Mouse (Mus musculus) limb, embryonic 10.5 days (tissue): ENCODE results near the gene Pcp4l1. TPM values are rescaled to one million over a fixed set of nuclear protein-coding genes. Genes with fewer than 3 reads are reported as not detected.
"Not testable (repeated sequence)": the region's sequence is repeated elsewhere in the genome, so short reads cannot be mapped to it uniquely, and the experiment has no call there.

Source experiments
- DNase-seq: peaks from one replicate; pipeline ENCODE4 v3.0.0-alpha.2; 2017; ENCODE audit warnings: low spot score
- H3K27ac ChIP-seq: fragments of 300-500 bp; sonication (generic); 2 replicates; pipeline ENCODE4 v1.5.1; 2016; ENCODE audit warnings: mild to moderate bottlenecking
- H3K27me3 ChIP-seq: fragments of 300-500 bp; sonication (generic); 2 replicates; pipeline ENCODE4 v1.6.1; 2016; ENCODE audit warnings: low read depth, mild to moderate bottlenecking; ENCODE audit not compliant: poor library complexity, severe bottlenecking
- H3K36me3 ChIP-seq: fragments of 300-500 bp; sonication (generic); 2 replicates; pipeline ENCODE4 v1.6.1; 2016; ENCODE audit warnings: mild to moderate bottlenecking, moderate library complexity
- H3K4me1 ChIP-seq: fragments of 300-500 bp; sonication (generic); 2 replicates; pipeline ENCODE4 v1.6.1; 2016
- H3K4me3 ChIP-seq: fragments of 300-500 bp; sonication (generic); 2 replicates; pipeline ENCODE4 v1.5.1; 2016; ENCODE audit warnings: mild to moderate bottlenecking, moderate library complexity
- H3K9me3 ChIP-seq: fragments of 300-500 bp; sonication (generic); replicated peaks from 2 replicates; pipeline ENCODE4 v1.6.1; 2016; ENCODE audit warnings: mild to moderate bottlenecking
- WGBS: fragments of 180-500 bp; shearing (Covaris S2); methylation state at CpG from one replicate; pipeline ENCODE4 v1.1.7; 2016; 5-methylcytosine and 5-hydroxymethylcytosine counted together
- polyA plus RNA-seq: library from polyadenylated mRNA; unstranded; fragments of >200 nt; fragmentation: Nextera tagmentation; extraction: Ambion mirVana; gene quantifications from 2 replicates; pipeline ENCODE4 v1.2.1, GENCODE M21; 2016

Pcp4l1 gene
- polyA plus RNA-seq = 1.7 and 1.9 TPM in 2 replicates

DNA sequence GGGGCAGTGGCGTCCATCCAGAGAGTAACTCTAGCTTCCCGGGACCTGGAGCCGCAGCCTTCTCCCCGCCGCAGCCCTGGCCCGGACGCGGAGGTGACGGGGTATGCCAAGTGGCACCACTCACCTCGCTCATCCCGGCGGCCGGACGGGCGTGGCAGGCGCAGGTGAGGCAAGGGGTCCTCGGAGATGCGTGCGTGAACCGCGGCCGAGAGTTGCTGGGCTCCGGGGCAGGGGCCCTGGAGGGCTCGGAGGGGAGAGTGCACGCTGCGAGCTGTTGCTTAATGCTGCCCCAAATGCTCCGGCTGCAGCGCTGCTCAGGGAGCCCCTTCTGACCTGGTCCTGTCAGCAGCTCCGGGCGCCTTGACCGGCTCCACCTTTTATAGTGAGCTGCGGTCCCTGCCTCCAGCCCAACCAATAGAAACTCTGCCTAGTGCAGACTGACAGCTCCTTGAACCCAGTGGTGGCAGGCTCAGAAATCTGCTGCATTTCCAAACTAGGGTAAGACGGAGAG, at the start of gene Pcp4l1:
Pcp4l1 (minus strand) TSS at position 382 of the 511 bp plus-strand sequence.
- H3K27ac ChIP-seq = peak within 1 kb of the TSS; percentile 28; the same call in 1 of the 2 replicates
- H3K27me3 ChIP-seq = peaks cover 83% of the 10 kb centered on the region
- WGBS = under 1% methylated on average over 33 of the region's 33 CpGs
- H3K9me3 ChIP-seq = no peaks in the 10 kb centered on the region
- DNase-seq = peak; percentile 72
- H3K36me3 ChIP-seq = no peaks in the 10 kb centered on the region
- peaks cover 35% of the 10 kb centered on the region for H3K4me1 ChIP-seq
- H3K4me3 ChIP-seq = peak within 1 kb of the TSS; percentile 65

DNA sequence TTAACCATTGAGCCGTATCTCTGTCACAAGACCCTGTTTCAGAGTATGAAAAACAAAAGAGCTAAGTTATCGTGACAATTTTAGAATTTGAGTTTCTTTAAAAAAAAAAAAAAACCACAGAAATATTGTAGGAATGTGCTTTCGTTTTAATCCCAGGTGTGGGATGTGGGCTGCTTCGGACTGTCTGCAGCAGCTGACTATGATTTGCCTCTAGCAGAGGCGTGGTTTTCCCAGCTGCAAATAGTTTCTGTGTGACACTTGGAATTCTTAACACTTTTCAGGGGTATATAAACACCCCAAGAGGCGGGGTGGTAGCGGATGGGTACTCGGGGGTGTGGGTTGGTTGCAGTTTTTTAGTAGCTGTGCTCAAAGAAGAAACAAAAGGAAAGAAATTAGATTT, 49.3 kb upstream of the Pcp4l1 start:
- no peaks in the 10 kb centered on the region for H3K9me3 ChIP-seq
- peaks cover 52% of the 10 kb centered on the region for H3K36me3 ChIP-seq
- no peak overlapping the region for H3K27ac ChIP-seq
- H3K4me3 ChIP-seq = no peak overlapping the region; the same call in 1 of the 2 replicates
- H3K4me1 ChIP-seq = peaks cover 42% of the 10 kb centered on the region
- H3K27me3 ChIP-seq = no peaks in the 10 kb centered on the region
- WGBS = 93% methylated on average over 8 of the region's 8 CpGs
- no peak for DNase-seq

DNA sequence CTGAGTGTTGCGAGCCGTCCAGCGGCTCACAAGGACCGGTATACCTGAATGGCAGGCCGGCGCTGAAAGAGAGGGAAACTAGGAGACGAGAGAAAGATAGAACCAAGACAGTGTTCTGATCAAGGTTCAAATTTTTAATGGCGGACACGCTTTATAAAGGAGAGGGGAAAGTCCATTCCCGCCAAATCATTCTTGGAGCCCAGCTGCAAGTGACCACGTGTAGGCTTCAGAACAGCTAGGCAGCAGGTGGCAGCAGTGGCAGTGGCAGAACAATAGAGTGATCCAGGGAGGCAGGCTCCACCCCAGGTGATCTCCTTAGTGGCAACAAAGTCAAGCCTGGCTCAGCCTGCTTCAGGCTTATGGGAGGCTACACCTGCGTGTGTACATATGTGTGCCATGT, 45.9 kb upstream of the Pcp4l1 start:
- not testable (repeated sequence) for DNase-seq, H3K27ac ChIP-seq, H3K9me3 ChIP-seq, H3K27me3 ChIP-seq, H3K4me3 ChIP-seq
- H3K36me3 ChIP-seq = peaks cover 86% of the 10 kb centered on the region
- 90% methylated on average over 12 of the region's 12 CpGs for WGBS
- H3K4me1 ChIP-seq = peaks cover 10% of the 10 kb centered on the region

DNA sequence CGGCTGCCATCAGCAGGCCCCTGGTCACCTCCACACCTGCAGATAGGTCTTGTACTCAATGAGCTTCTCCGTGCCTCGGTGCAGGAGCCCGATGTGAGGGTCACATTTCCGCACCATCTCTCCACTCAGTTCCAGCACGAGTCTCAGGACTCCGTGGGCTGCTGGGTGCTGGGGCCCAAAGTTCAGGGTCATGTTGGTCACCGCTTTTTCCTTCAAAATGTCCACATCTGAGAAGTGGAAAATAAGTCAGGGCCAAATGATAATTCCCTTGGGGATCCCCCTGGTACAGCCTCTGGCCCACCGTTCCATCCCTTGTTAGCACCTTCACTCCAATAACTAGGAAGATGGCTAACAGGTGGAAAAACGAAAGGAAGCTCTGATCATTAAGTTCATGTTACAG, 44.8 kb upstream of the Pcp4l1 start:
- Histone ChIP-seq H3K4me1 (peaks cover 5% of the 10 kb centered on the region), H3K27me3 (no peaks in the 10 kb centered on the region), H3K27ac (no peak overlapping the region), H3K4me3 (no peak overlapping the region), H3K36me3 (peaks cover 97% of the 10 kb centered on the region), H3K9me3 (no peaks in the 10 kb centered on the region)
- 91% methylated on average over 10 of the region's 10 CpGs for WGBS
- no peak for DNase-seq

DNA sequence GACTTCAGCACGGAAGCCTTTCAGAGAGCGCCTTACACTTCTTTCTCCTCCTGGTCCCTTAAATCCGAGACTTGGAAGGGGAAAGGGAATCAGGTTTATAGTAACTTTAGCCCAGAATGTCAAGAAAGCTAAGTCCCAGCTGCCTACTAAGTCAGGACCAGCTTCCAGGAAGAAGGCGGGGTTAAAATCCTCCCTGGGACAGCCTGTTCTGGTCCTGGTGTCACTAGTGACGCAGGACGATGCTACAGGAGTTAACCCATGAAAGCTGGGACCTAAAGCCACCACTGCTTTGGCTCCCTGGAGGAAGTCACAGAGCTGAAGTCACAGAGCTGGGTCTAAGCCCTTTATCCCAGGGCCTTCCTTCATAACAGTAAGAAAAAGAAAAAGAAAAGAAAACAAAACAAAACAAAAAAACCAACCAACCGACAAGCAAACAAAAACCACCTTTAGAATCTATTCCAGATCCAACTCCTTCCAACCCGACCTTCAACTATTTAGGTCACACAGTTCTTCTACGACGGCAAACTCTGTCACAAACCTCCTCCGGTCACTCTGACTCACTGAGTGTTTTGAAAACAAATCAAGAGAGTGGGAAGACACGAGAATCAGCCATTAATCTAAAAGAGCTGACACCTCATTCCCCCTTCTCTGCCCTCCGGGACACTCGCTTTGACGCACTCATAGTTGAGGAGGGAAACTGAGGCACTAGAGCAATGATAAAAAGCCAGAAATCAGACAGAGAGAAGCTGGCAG, 44.1 kb upstream of the Pcp4l1 start:
- Histone ChIP-seq H3K36me3 (peaks cover 97% of the 10 kb centered on the region), H3K9me3 (no peaks in the 10 kb centered on the region), H3K4me3 (no peak overlapping the region), H3K27me3 (no peaks in the 10 kb centered on the region), H3K4me1 (no peaks in the 10 kb centered on the region), H3K27ac (no peak overlapping the region)
- DNase-seq = no peak
- WGBS = 83% methylated on average over 15 of the region's 15 CpGs

DNA sequence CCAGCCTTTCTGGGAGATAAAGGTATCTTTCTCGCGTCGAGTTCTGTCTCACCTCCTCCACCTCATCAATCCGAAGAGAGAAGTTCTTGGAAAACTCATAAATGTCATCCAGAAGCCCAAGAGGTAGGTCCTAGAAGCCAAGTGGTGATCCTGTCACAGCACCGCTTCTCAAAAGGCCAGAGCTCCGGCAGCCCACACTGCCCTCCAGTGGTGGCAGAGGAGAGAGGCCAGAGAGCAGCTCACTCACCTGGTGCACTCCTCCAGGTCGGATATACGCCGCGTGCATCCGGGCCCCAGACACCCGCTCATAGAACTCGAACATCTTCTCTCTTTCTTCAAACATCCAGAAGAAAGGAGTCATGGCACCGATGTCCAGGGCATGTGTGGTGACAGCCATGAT, 42.4 kb upstream of the Pcp4l1 start:
- no peaks in the 10 kb centered on the region for H3K27me3 ChIP-seq
- H3K27ac ChIP-seq = no peak overlapping the region
- peaks cover 100% of the 10 kb centered on the region for H3K36me3 ChIP-seq
- no peaks in the 10 kb centered on the region for H3K4me1 ChIP-seq
- H3K9me3 ChIP-seq = no peaks in the 10 kb centered on the region
- peak; percentile 75 for DNase-seq
- 77% methylated on average over 14 of the region's 14 CpGs for WGBS
- no peak overlapping the region for H3K4me3 ChIP-seq

DNA sequence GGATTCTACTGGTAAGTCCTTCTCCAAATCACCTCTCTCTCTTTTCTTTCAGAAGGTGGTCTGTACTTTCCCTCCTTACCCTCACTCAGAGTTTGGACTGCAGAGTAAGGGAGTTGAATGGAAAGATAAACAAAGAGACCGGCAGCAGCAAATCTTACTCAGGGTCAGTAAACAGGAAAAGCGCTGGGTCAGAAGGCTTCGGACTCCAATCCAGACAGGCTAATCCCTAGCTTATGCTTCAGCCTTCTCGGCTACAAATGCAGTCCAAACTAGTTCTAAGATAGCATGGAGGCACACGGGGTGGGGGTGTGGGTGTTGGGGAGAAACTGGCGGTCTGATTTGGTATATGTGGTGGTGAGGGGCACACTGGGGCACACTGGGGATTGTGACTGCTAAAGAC, 41.4 kb upstream of the Pcp4l1 start:
- WGBS = 89% methylated on average over 6 of the region's 6 CpGs
- no peaks in the 10 kb centered on the region for H3K9me3 ChIP-seq
- H3K4me1 ChIP-seq = no peaks in the 10 kb centered on the region
- H3K27ac ChIP-seq = no peak overlapping the region
- peaks cover 93% of the 10 kb centered on the region for H3K36me3 ChIP-seq
- H3K4me3 ChIP-seq = no peak overlapping the region
- DNase-seq = no peak
- H3K27me3 ChIP-seq = no peaks in the 10 kb centered on the region

DNA sequence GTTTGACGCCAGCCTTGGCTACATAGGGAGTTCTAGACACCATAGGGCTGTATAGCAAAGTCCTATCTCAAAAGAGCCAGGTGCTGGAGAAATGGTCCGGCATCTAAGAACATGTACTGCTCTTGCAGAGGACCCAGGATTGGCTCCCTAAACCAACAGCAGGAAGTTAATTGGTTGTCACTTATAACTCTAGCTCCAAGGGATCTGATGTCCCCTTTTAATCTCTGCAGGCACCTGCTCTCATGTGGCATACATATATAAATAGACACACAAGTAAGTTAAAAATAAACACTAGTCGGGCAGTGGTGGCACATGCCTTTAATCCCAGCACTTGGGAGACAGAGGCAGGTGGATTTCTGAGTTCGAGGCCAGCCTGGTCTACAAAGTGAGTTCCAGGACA, 39.7 kb upstream of the Pcp4l1 start:
- Histone ChIP-seq H3K27me3 (no peaks in the 10 kb centered on the region), H3K36me3 (peaks cover 77% of the 10 kb centered on the region), H3K4me1 (peaks cover 13% of the 10 kb centered on the region), H3K27ac (no peak overlapping the region), H3K4me3 (no peak overlapping the region), H3K9me3 (no peaks in the 10 kb centered on the region)
- 96% methylated on average over 4 of the region's 4 CpGs for whole genome bisulfite sequencing
- no peak for DNase-seq

DNA sequence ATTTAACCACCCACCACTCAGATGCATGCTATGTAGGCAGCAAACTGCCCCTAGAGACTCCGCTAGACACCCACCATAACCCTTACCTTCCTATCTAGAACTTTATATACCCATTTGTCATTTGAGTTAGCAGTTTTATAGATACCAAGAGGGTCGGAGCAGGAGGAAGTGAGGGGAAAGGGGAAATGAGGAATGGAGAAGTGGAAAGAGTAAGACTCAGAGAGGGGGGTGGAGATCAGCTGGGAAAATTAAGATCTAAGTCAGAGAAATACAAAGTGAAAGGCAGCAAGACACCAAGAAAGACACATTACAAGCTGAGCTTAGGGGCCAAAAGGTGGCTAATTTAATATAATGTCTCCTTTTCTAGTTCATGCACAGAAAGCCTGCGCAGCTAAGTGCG, 38.5 kb upstream of the Pcp4l1 start:
- no peak overlapping the region for H3K27ac ChIP-seq
- H3K36me3 ChIP-seq = peaks cover 64% of the 10 kb centered on the region
- no peaks in the 10 kb centered on the region for H3K9me3 ChIP-seq
- WGBS = 86% methylated on average over 4 of the region's 4 CpGs
- H3K4me1 ChIP-seq = peaks cover 25% of the 10 kb centered on the region
- no peak overlapping the region for H3K4me3 ChIP-seq
- H3K27me3 ChIP-seq = no peaks in the 10 kb centered on the region
- DNase-seq = no peak

DNA sequence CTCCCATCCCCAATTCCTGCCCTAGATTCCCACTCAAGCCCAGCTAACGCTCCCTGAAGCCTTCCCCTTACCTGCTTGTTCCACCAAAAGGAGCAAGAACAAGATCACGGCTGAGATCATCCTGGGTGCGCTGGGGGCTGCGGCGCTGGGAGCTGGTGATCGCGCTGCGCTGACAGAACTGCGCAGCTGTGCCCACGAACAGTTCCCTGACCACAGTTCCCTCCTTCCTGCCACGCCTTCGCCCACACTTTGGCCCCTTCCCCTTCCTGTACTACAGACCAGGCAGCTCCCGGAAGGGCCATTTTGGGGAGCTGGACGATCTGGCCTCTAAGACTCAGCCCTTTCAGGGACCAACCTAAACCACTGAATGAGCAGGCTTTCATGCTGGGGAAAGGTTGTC, 38.1 kb upstream of the Pcp4l1 start, which contains the start of gene Fcer1g:
Fcer1g (minus strand) TSS at position 240 of the 400 bp plus-strand sequence.
- 95% methylated on average over 14 of the region's 14 CpGs for WGBS
- H3K4me1 ChIP-seq = peaks cover 29% of the 10 kb centered on the region
- H3K9me3 ChIP-seq = no peaks in the 10 kb centered on the region
- no peak within 1 kb of the TSS for H3K27ac ChIP-seq
- DNase-seq = no peak
- no peak within 1 kb of the TSS for H3K4me3 ChIP-seq
- H3K27me3 ChIP-seq = no peaks in the 10 kb centered on the region
- peaks cover 60% of the 10 kb centered on the region for H3K36me3 ChIP-seq

DNA sequence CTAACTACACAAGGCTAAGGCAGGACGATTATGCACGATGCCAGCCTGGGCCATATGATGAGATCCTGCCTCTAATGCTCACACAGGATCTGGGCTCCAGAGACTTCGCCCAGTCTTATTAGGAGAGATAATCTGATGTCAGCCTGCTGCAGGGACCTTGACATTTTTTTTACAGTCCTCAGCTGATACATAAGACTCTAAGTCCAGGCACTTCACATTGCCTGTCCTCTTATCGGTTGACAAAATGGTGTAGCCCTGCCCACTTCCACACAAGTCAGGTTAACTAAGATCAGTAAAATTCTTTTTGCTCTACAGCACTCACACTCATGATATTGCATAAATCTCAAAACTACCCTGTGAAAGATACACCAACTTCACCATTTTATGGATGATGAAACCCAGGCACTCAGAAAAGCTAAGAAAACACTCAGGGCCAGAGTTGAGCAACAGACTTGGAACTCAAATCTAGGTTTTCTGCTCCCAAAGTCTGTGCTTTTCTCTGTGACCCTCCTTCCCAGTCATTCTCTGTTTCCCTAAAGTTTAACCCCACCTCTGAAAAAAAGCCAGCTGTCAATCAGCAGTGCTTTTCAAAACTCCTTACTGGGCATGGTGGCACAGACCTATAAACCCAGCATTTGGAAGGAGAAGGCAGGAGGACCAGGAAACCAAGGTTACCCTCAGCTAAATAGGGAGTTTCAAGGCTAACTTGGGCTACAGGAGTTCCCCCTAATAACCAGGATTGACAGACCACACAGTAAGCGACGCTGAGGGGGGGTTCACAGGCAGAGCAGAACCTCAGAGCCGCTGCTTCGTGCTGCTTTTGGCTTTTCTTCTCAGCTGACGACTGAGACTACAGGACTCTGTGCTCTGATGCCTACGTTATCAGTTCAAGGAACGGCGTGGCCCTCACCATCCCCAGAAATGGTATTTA, 37.0 kb upstream of the Pcp4l1 start:
- peaks cover 50% of the 10 kb centered on the region for H3K36me3 ChIP-seq
- no peak overlapping the region for H3K4me3 ChIP-seq
- no peak overlapping the region for H3K27ac ChIP-seq
- DNase-seq = no peak
- no peaks in the 10 kb centered on the region for H3K27me3 ChIP-seq
- peaks cover 29% of the 10 kb centered on the region for H3K4me1 ChIP-seq
- H3K9me3 ChIP-seq = no peaks in the 10 kb centered on the region
- WGBS = 88% methylated on average over 12 of the region's 12 CpGs

DNA sequence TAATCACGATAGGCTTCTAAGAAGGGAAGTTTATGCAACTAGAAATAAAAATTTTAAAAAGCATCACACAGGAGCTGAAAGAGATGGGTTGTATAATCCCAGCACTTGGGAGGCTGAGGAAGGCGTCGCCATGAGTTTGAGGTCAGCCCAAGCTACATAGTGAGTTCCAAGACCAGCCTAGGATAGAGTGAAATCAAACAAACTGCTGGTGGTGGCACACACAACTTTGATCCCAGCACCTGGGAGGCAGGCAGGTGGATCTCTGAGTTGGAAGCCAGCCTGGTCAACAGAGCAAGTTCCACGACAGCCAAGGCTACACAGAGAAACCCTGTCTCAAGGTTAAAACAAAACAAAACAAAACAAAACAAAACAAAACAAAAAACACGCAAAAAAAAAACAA, 36.3 kb upstream of the Pcp4l1 start:
- DNase-seq = no peak
- WGBS = 87% methylated on average over 5 of the region's 5 CpGs
- Histone ChIP-seq H3K4me1 (peaks cover 29% of the 10 kb centered on the region), H3K27me3 (no peaks in the 10 kb centered on the region), H3K4me3 (no peak overlapping the region), H3K9me3 (no peaks in the 10 kb centered on the region), H3K36me3 (peaks cover 42% of the 10 kb centered on the region), H3K27ac (no peak overlapping the region)

DNA sequence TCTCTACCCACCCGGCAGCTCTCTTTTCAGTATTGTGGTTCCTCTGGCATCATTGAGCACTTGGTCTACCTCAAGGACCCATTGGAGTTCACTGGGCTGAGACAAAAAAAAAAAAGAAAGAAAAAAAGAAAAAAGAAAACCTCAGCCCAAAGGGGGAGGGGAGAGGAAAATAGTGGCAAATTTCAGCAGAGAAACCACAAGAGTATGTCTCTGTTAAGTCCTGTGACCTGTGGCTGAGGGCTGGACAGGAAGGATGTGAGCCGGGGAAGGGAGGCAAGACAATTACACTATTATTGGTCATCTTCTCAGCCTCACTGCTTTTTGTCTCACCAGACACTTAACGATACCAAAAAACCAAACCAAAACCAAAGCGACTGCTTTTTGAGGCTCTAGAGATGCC, 35.8 kb upstream of the Pcp4l1 start:
- Histone ChIP-seq H3K27ac (no peak overlapping the region), H3K27me3 (no peaks in the 10 kb centered on the region), H3K4me3 (no peak overlapping the region), H3K36me3 (peaks cover 37% of the 10 kb centered on the region), H3K4me1 (peaks cover 29% of the 10 kb centered on the region), H3K9me3 (no peaks in the 10 kb centered on the region)
- whole genome bisulfite sequencing = 77% methylated on average over 4 of the region's 4 CpGs
- no peak for DNase-seq
